Comparison of ENCODE assay signal across 8 mouse cellular contexts in genomic region chr2:116820831-116821745, GRCm38 (mm10). TPM values are rescaled to one million over a fixed set of nuclear protein-coding genes. Genes with fewer than 3 reads are reported as not detected.
DNase-seq lines count a peak whose midpoint lies in the region; ATAC-seq and TF ChIP-seq lines count a peak whose summit lies in the region.
"Had no signal": no experiment of that assay in that cellular context is flagged by ENCODE, and none has a peak within 500 bp of the region (broad histone marks: within the 10 kb centered on the region; RNA-seq: fewer than 3 reads in every experiment).

No protein-coding gene starts in this region.

- ATAC-seq in midbrain, embryonic 13.5 days = peak; percentile 74

- DNase-seq in layer of hippocampus, adult 2 months (ENCODE audit: low spot score in 2 of 2) = peak in 1 of 2 experiments; percentile 3
- no peak for DNase-seq in layer of hippocampus, postnatal 10 days (ENCODE audit: low spot score in 2 of 2)
- DNase-seq in adipocyte (ENCODE audit: low spot score) = peak; percentile 21
- DNase-seq in heart, postnatal 4 days = peak; percentile 25
- no peak for DNase-seq in yolk sac, embryonic 10.5 days (ENCODE audit: low spot score)
- no peak for DNase-seq in spleen, postnatal 14 days (ENCODE audit: low spot score in 2 of 2)

- H3K4me2 ChIP-seq in midbrain, embryonic 13.5 days (replicated peaks) = peak overlapping the region; percentile 39

- H3K27ac ChIP-seq in layer of hippocampus, adult 2 months = no peak overlapping the region
- H3K27ac ChIP-seq in midbrain, embryonic 13.5 days = peak overlapping the region; percentile 58

- WGBS in midbrain, embryonic 13.5 days = 29% methylated on average over 13 of the region's 13 CpGs

- H3K9me3 ChIP-seq in midbrain, embryonic 13.5 days = no peaks in the 10 kb centered on the region

- peaks cover 41% of the 10 kb centered on the region for H3K4me1 ChIP-seq in midbrain, embryonic 13.5 days (replicated peaks)

- peaks cover 3% of the 10 kb centered on the region; the same call in 1 of the 2 replicates for H3K27me3 ChIP-seq in midbrain, embryonic 13.5 days

- TF ChIP-seq CTCF in layer of hippocampus, adult 2 months (conservative IDR thresholded peaks at IDR 0.05) = peak; percentile 81

- no peaks in the 10 kb centered on the region for H3K36me3 ChIP-seq in midbrain, embryonic 13.5 days

- H3K9ac ChIP-seq in midbrain, embryonic 13.5 days (replicated peaks) = peak overlapping the region; percentile 10

- no peak overlapping the region for H3K4me3 ChIP-seq in layer of hippocampus, adult 2 months
- peak overlapping the region; percentile 5; the same call in 1 of the 2 replicates for H3K4me3 ChIP-seq in midbrain, embryonic 13.5 days (replicated peaks)

RNA-seq across cellular contexts. Expression of gene Tmco5, which starts 57.4 kb away (rescaled TPM):
- total RNA-seq in layer of hippocampus, adult 2 months (2021) = 1 to 10 TPM; 1.5 to 2.3 TPM
- total RNA-seq in layer of hippocampus, postnatal 10 days (2021) = 1 to 10 TPM in 1 of 2 experiments, under 1 TPM in 1; 0.56 to 1.0 TPM
- not detected for total RNA-seq in heart, postnatal 4 days (2021)
- polyA plus RNA-seq in midbrain, embryonic 13.5 days (2015; fragmentation: Nextera tagmentation; extraction: Ambion mirVana) = not detected in 2 replicates
- polyA plus RNA-seq: large intestine, adult 2 months had no signal

Comparison
In these comparisons a context has a peak if more than half of its experiments do, and no peak if none do; other contexts are left out.
1. DNase-seq: peak in adipocyte (single experiment) and heart, postnatal 4 days (single experiment); none in layer of hippocampus, postnatal 10 days (0 of 2), yolk sac, embryonic 10.5 days (single experiment) and spleen, postnatal 14 days (0 of 2).